Mouse (Mus musculus): Measurements from ENCODE around the gene Ly6g5c. TPM values are rescaled to one million over a fixed set of nuclear protein-coding genes. Genes with fewer than 3 reads are reported as not detected.

The Ly6g5c gene
- total and polyA plus RNA-seq, 2 experiments from 2014 or later: not detected

- Histone ChIP-seq H3K4me1 (ENCODE audit: insufficient read depth, low read length) (peaks cover 13% of the 10 kb centered on the region), H3K4me3 (ENCODE audit: low read length) (no peak overlapping the region), H3K4me2 (ENCODE audit: low read depth, low read length) (peak overlapping the region; percentile 75), H3K9ac (replicated peaks; ENCODE audit: low read length) (no peak overlapping the region), H3K36me3 (ENCODE audit: insufficient read depth, low read length) (peaks cover 5% of the 10 kb centered on the region; the same call in 1 of the 2 replicates), H3K9me3 (ENCODE audit: low read length) (no peaks in the 10 kb centered on the region), H3K27me3 (ENCODE audit: insufficient read depth, low read length) (no peaks in the 10 kb centered on the region), H3K27ac (no peak overlapping the region)
- 100% methylated on average over 1 of the region's 1 CpGs for WGBS
- TF ChIP-seq CTCF (IDR thresholded peaks at IDR 0.05; ENCODE audit: low read depth): no peak
- no peak for ATAC-seq
- no peak for DNase-seq (ENCODE audit: low spot score)
Measured at GRCm38 (mm10) chr17:35125081-35125480, 17.0 kb downstream of the Ly6g5c start.

- WGBS: 30% methylated on average over 6 of the region's 6 CpGs
- Histone ChIP-seq H3K4me3 (ENCODE audit: low read length) (peak overlapping the region; percentile 54), H3K9ac (replicated peaks; ENCODE audit: low read length) (peak overlapping the region; percentile 68), H3K27me3 (ENCODE audit: insufficient read depth, low read length) (no peaks in the 10 kb centered on the region), H3K27ac (peak overlapping the region; percentile 83; the same call in 1 of the 2 replicates), H3K4me2 (ENCODE audit: low read depth, low read length) (peak overlapping the region; percentile 75), H3K4me1 (ENCODE audit: insufficient read depth, low read length) (peaks cover 8% of the 10 kb centered on the region), H3K9me3 (ENCODE audit: low read length) (no peaks in the 10 kb centered on the region), H3K36me3 (ENCODE audit: insufficient read depth, low read length) (peaks cover 5% of the 10 kb centered on the region; the same call in 1 of the 2 replicates)
- ATAC-seq: no peak
- TF ChIP-seq CTCF (IDR thresholded peaks at IDR 0.05; ENCODE audit: low read depth): no peak
- no peak for DNase-seq (ENCODE audit: low spot score)
Measured at GRCm38 (mm10) chr17:35125578-35125977, 17.5 kb downstream of the Ly6g5c start.

GRCm38 (mm10) chr17:35126206-35126611 is 18.1 kb downstream of the Ly6g5c start, which contains the start of gene D17H6S53E:
Gene D17H6S53E, plus strand, starts transcription at chr17:35126373.
- Histone ChIP-seq H3K4me1 (ENCODE audit: insufficient read depth, low read length) (peaks cover 8% of the 10 kb centered on the region; the same call in 1 of the 2 replicates), H3K36me3 (ENCODE audit: insufficient read depth, low read length) (peaks cover 5% of the 10 kb centered on the region; the same call in 1 of the 2 replicates), H3K27ac (peak within 1 kb of the TSS; percentile 83), H3K9me3 (ENCODE audit: low read length) (no peaks in the 10 kb centered on the region), H3K4me2 (ENCODE audit: low read depth, low read length) (peak within 1 kb of the TSS; percentile 75), H3K27me3 (ENCODE audit: insufficient read depth, low read length) (no peaks in the 10 kb centered on the region), H3K4me3 (ENCODE audit: low read length) (peak within 1 kb of the TSS; percentile 54), H3K9ac (replicated peaks; ENCODE audit: low read length) (peak within 1 kb of the TSS; percentile 68)
- peak; percentile 52 for ATAC-seq
- WGBS: 0% methylated on average over 36 of the region's 36 CpGs
- TF ChIP-seq CTCF (IDR thresholded peaks at IDR 0.05; ENCODE audit: low read depth): no peak
- peak; percentile 83 for DNase-seq (ENCODE audit: low spot score)

GRCm38 (mm10) chr17:35127017-35127416 is 18.9 kb downstream of the Ly6g5c start:
- H3K9ac ChIP-seq (replicated peaks; ENCODE audit: low read length): peak overlapping the region; percentile 68
- no peak for TF ChIP-seq CTCF (IDR thresholded peaks at IDR 0.05; ENCODE audit: low read depth)
- peak overlapping the region; percentile 75 for H3K4me2 ChIP-seq (ENCODE audit: low read depth, low read length)
- H3K4me1 ChIP-seq (ENCODE audit: insufficient read depth, low read length): peaks cover 8% of the 10 kb centered on the region; the same call in 1 of the 2 replicates
- H3K27me3 ChIP-seq (ENCODE audit: insufficient read depth, low read length): no peaks in the 10 kb centered on the region
- no peak for DNase-seq (ENCODE audit: low spot score)
- H3K36me3 ChIP-seq (ENCODE audit: insufficient read depth, low read length): peaks cover 5% of the 10 kb centered on the region; the same call in 1 of the 2 replicates
- H3K4me3 ChIP-seq (ENCODE audit: low read length): peak overlapping the region; percentile 54
- H3K27ac ChIP-seq: peak overlapping the region; percentile 83
- WGBS: 74% methylated on average over 13 of the region's 13 CpGs
- no peak for ATAC-seq
- no peaks in the 10 kb centered on the region for H3K9me3 ChIP-seq (ENCODE audit: low read length)

- Histone ChIP-seq H3K4me2 (ENCODE audit: low read depth, low read length) (no peak overlapping the region), H3K9ac (replicated peaks; ENCODE audit: low read length) (no peak overlapping the region), H3K27ac (no peak overlapping the region), H3K36me3 (ENCODE audit: insufficient read depth, low read length) (peaks cover under 1% of the 10 kb centered on the region; the same call in 1 of the 2 replicates), H3K4me1 (ENCODE audit: insufficient read depth, low read length) (peaks cover 8% of the 10 kb centered on the region; the same call in 1 of the 2 replicates), H3K4me3 (ENCODE audit: low read length) (no peak overlapping the region), H3K27me3 (ENCODE audit: insufficient read depth, low read length) (no peaks in the 10 kb centered on the region), H3K9me3 (ENCODE audit: low read length) (no peaks in the 10 kb centered on the region)
- 63% methylated on average over 11 of the region's 11 CpGs for WGBS
- ATAC-seq (no peak), DNase-seq (ENCODE audit: low spot score) (no peak)
- TF ChIP-seq CTCF (IDR thresholded peaks at IDR 0.05; ENCODE audit: low read depth): no peak
Measured at GRCm38 (mm10) chr17:35128996-35129395, 20.9 kb downstream of the Ly6g5c start.

GRCm38 (mm10) chr17:35131038-35131437 is 23.0 kb downstream of the Ly6g5c start:
- no peak overlapping the region for H3K9ac ChIP-seq (replicated peaks; ENCODE audit: low read length)
- ATAC-seq: no peak

GRCm38 (mm10) chr17:35131500-35132173 is 23.6 kb downstream of the Ly6g5c start, which contains the start of gene Apom:
Gene Apom, minus strand, starts transcription at chr17:35132050.
- Histone ChIP-seq H3K27me3 (ENCODE audit: insufficient read depth, low read length) (no peaks in the 10 kb centered on the region), H3K4me1 (ENCODE audit: insufficient read depth, low read length) (peaks cover 7% of the 10 kb centered on the region), H3K4me3 (ENCODE audit: low read length) (no peak within 1 kb of the TSS), H3K9ac (replicated peaks; ENCODE audit: low read length) (no peak within 1 kb of the TSS), H3K4me2 (ENCODE audit: low read depth, low read length) (no peak within 1 kb of the TSS), H3K36me3 (ENCODE audit: insufficient read depth, low read length) (no peaks in the 10 kb centered on the region; the same call in 1 of the 2 replicates), H3K27ac (no peak within 1 kb of the TSS), H3K9me3 (ENCODE audit: low read length) (no peaks in the 10 kb centered on the region)
- ATAC-seq: no peak
- TF ChIP-seq CTCF (IDR thresholded peaks at IDR 0.05; ENCODE audit: low read depth): no peak
- 80% methylated on average over 15 of the region's 15 CpGs for WGBS
- DNase-seq (ENCODE audit: low spot score): no peak

More at GRCm38 (mm10) chr17:35131038-35131437, 23.0 kb downstream of the Ly6g5c start:
- DNase-seq (ENCODE audit: low spot score): no peak
- Histone ChIP-seq H3K4me2 (ENCODE audit: low read depth, low read length) (no peak overlapping the region), H3K36me3 (ENCODE audit: insufficient read depth, low read length) (no peaks in the 10 kb centered on the region; the same call in 1 of the 2 replicates), H3K27ac (no peak overlapping the region), H3K27me3 (ENCODE audit: insufficient read depth, low read length) (no peaks in the 10 kb centered on the region), H3K9me3 (ENCODE audit: low read length) (no peaks in the 10 kb centered on the region), H3K4me1 (ENCODE audit: insufficient read depth, low read length) (peaks cover 8% of the 10 kb centered on the region; the same call in 1 of the 2 replicates), H3K4me3 (ENCODE audit: low read length) (no peak overlapping the region)
- no peak for TF ChIP-seq CTCF (IDR thresholded peaks at IDR 0.05; ENCODE audit: low read depth)
- WGBS: 91% methylated on average over 8 of the region's 8 CpGs
